Mouse (Mus musculus): ENCODE data around the gene Dcaf4. TPM values are rescaled to one million over a fixed set of nuclear protein-coding genes. Genes with fewer than 3 reads are reported as not detected.

The Dcaf4 gene
- polyA plus RNA-seq (2012; rRNA removed): 10.1 and 19.5 TPM in 2 replicates

- Histone ChIP-seq H3K4me3 (replicated peaks; ENCODE audit: extremely low read depth, low read depth, low read length) (peak within 1 kb of the TSS; percentile 77), H3K4me1 (ENCODE audit: control insufficient read depth, insufficient read depth, low read length) (no peaks in the 10 kb centered on the region)
- peak; percentile 97 for DNase-seq
- under 1% methylated on average over 32 of the region's 32 CpGs for WGBS
- TF ChIP-seq POLR2A (IDR thresholded peaks at IDR 0.05; ENCODE audit: borderline replicate concordance, extremely low read depth, low read depth, low read length): peak; percentile 22; the same call in 1 of the 2 replicates
- no peak for TF ChIP-seq CTCF (IDR thresholded peaks at IDR 0.05; ENCODE audit: insufficient read depth, low read length)
These were observed at the start of gene Dcaf4 for GRCm38 (mm10) chr12:83520311-83520890. Dcaf4 (plus strand) TSS chr12:83520466.

- WGBS: 55% methylated on average over 7 of the region's 7 CpGs
- TF ChIP-seq POLR2A (IDR thresholded peaks at IDR 0.05; ENCODE audit: borderline replicate concordance, extremely low read depth, low read depth, low read length): no peak
- TF ChIP-seq CTCF (IDR thresholded peaks at IDR 0.05; ENCODE audit: insufficient read depth, low read length): no peak
- DNase-seq: no peak
- Histone ChIP-seq H3K4me3 (replicated peaks; ENCODE audit: extremely low read depth, low read depth, low read length) (no peak overlapping the region), H3K4me1 (ENCODE audit: control insufficient read depth, insufficient read depth, low read length) (no peaks in the 10 kb centered on the region)
These were observed 48.5 kb upstream of the Dcaf4 start for GRCm38 (mm10) chr12:83471760-83472159.

- no peaks in the 10 kb centered on the region for H3K4me1 ChIP-seq (ENCODE audit: control insufficient read depth, insufficient read depth, low read length)
- no peak for DNase-seq
- 34% methylated on average over 5 of the region's 5 CpGs for WGBS
- H3K4me3 ChIP-seq (replicated peaks; ENCODE audit: extremely low read depth, low read depth, low read length): no peak overlapping the region
- no peak for TF ChIP-seq CTCF (IDR thresholded peaks at IDR 0.05; ENCODE audit: insufficient read depth, low read length)
- TF ChIP-seq POLR2A (IDR thresholded peaks at IDR 0.05; ENCODE audit: borderline replicate concordance, extremely low read depth, low read depth, low read length): no peak
These were observed 46.2 kb upstream of the Dcaf4 start for GRCm38 (mm10) chr12:83473987-83474600.

GRCm38 (mm10) chr12:83475419-83475818 is 44.8 kb upstream of the Dcaf4 start:
- DNase-seq: no peak

GRCm38 (mm10) chr12:83476277-83476676 is 44.0 kb upstream of the Dcaf4 start:
- TF ChIP-seq CTCF (IDR thresholded peaks at IDR 0.05; ENCODE audit: insufficient read depth, low read length) (no peak), POLR2A (IDR thresholded peaks at IDR 0.05; ENCODE audit: borderline replicate concordance, extremely low read depth, low read depth, low read length) (no peak)
- WGBS: 90% methylated on average over 10 of the region's 10 CpGs
- DNase-seq: no peak
- H3K4me1 ChIP-seq (ENCODE audit: control insufficient read depth, insufficient read depth, low read length): no peaks in the 10 kb centered on the region
- no peak overlapping the region for H3K4me3 ChIP-seq (replicated peaks; ENCODE audit: extremely low read depth, low read depth, low read length)

More at GRCm38 (mm10) chr12:83475419-83475818, 44.8 kb upstream of the Dcaf4 start:
- no peak overlapping the region for H3K4me3 ChIP-seq (replicated peaks; ENCODE audit: extremely low read depth, low read depth, low read length)
- TF ChIP-seq POLR2A (IDR thresholded peaks at IDR 0.05; ENCODE audit: borderline replicate concordance, extremely low read depth, low read depth, low read length): no peak
- TF ChIP-seq CTCF (IDR thresholded peaks at IDR 0.05; ENCODE audit: insufficient read depth, low read length): no peak
- no peaks in the 10 kb centered on the region for H3K4me1 ChIP-seq (ENCODE audit: control insufficient read depth, insufficient read depth, low read length)
- 49% methylated on average over 6 of the region's 6 CpGs for WGBS

- TF ChIP-seq CTCF (IDR thresholded peaks at IDR 0.05; ENCODE audit: insufficient read depth, low read length) (no peak), POLR2A (IDR thresholded peaks at IDR 0.05; ENCODE audit: borderline replicate concordance, extremely low read depth, low read depth, low read length) (no peak)
- WGBS: 67% methylated on average over 1 of the region's 1 CpGs
- DNase-seq: no peak
These were observed 41.1 kb upstream of the Dcaf4 start for GRCm38 (mm10) chr12:83479140-83479539.

GRCm38 (mm10) chr12:83479818-83480401 is 40.4 kb upstream of the Dcaf4 start:
- 74% methylated on average over 7 of the region's 7 CpGs for WGBS
- Histone ChIP-seq H3K4me1 (ENCODE audit: control insufficient read depth, insufficient read depth, low read length) (no peaks in the 10 kb centered on the region), H3K4me3 (replicated peaks; ENCODE audit: extremely low read depth, low read depth, low read length) (no peak overlapping the region)
- TF ChIP-seq CTCF (IDR thresholded peaks at IDR 0.05; ENCODE audit: insufficient read depth, low read length) (no peak), POLR2A (IDR thresholded peaks at IDR 0.05; ENCODE audit: borderline replicate concordance, extremely low read depth, low read depth, low read length) (no peak)
- no peak for DNase-seq

More at GRCm38 (mm10) chr12:83479140-83479539, 41.1 kb upstream of the Dcaf4 start:
- no peaks in the 10 kb centered on the region for H3K4me1 ChIP-seq (ENCODE audit: control insufficient read depth, insufficient read depth, low read length)
- no peak overlapping the region for H3K4me3 ChIP-seq (replicated peaks; ENCODE audit: extremely low read depth, low read depth, low read length)

- no peak for DNase-seq
- H3K4me3 ChIP-seq (replicated peaks; ENCODE audit: extremely low read depth, low read depth, low read length): no peak overlapping the region
- no peak for TF ChIP-seq CTCF (IDR thresholded peaks at IDR 0.05; ENCODE audit: insufficient read depth, low read length)
- no peak for TF ChIP-seq POLR2A (IDR thresholded peaks at IDR 0.05; ENCODE audit: borderline replicate concordance, extremely low read depth, low read depth, low read length)
- H3K4me1 ChIP-seq (ENCODE audit: control insufficient read depth, insufficient read depth, low read length): peaks cover 2% of the 10 kb centered on the region; the same call in 1 of the 2 replicates
- WGBS: 65% methylated on average over 4 of the region's 4 CpGs
These were observed 38.8 kb upstream of the Dcaf4 start for GRCm38 (mm10) chr12:83481439-83481838.

GRCm38 (mm10) chr12:83483653-83484052 is 36.6 kb upstream of the Dcaf4 start:
- Histone ChIP-seq H3K4me3 (replicated peaks; ENCODE audit: extremely low read depth, low read depth, low read length) (no peak overlapping the region), H3K4me1 (ENCODE audit: control insufficient read depth, insufficient read depth, low read length) (peaks cover 2% of the 10 kb centered on the region; the same call in 1 of the 2 replicates)
- WGBS: 47% methylated on average over 5 of the region's 5 CpGs
- no peak for TF ChIP-seq POLR2A (IDR thresholded peaks at IDR 0.05; ENCODE audit: borderline replicate concordance, extremely low read depth, low read depth, low read length)
- TF ChIP-seq CTCF (IDR thresholded peaks at IDR 0.05; ENCODE audit: insufficient read depth, low read length): no peak
- no peak for DNase-seq
